Mouse (Mus musculus) cortical plate, adult 2 months (tissue): Measurements from ENCODE around the gene Ephb1.

Experiments used
- CTCF ChIP-seq: fragments of 200-500 bp; IDR thresholded peaks from 2 replicates; pipeline ENCODE4 v1.5.1; 2011; ENCODE audit warnings: mild to moderate bottlenecking, control low read depth, low read length; ENCODE audit not compliant: insufficient read depth; ENCODE audit errors: extremely low read depth
- POLR2A ChIP-seq: fragments of 200-500 bp; IDR thresholded peaks from 2 replicates; pipeline ENCODE4 v1.6.1; 2011; ENCODE audit warnings: mild to moderate bottlenecking, low read length, control low read depth; ENCODE audit not compliant: insufficient read depth; ENCODE audit errors: extremely low read depth

DNA sequence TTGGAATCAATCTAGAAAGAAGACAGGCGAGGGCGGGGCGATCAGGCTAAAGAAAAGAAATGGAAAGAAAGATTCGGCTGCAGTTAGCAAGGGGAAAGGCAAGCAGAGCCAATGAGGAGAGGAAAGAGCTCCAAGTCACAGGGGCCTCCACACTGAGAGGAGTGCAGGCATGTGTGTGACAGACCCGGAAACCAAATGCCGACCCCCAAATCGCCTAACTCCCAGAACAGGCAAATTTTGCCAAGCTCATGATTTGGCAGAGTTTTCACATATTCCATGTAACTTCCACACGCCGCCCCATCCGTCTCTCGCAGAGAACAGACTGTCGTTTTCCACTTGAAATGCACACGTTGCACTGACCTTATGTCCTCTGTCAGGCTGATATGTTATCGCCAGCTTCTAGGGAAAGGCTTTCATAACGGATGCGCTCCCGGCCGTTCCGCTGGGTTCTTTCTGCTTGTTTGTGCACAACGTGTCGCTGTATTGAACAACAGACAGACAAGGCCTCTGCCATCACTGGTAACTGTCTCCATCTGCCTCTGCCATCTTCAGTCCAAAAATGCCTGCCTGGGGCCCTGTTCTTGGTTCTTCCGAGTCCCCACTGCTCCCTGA, 170.7 kb downstream of the Ephb1 start:
- no peak for TF ChIP-seq CTCF
- TF ChIP-seq POLR2A, result no peak
